Mouse (Mus musculus) thymus, adult 2 months (tissue): ENCODE measurements around the gene Dnajc2.

ENCODE experiments used
- CTCF ChIP-seq: fragments of 200-500 bp; IDR thresholded peaks from 2 replicates; pipeline ENCODE4 v1.5.1; 2012; ENCODE audit warnings: mild to moderate bottlenecking, control low read depth, low read length, moderate library complexity, borderline replicate concordance; ENCODE audit not compliant: control insufficient read depth, poor library complexity, insufficient read depth; ENCODE audit errors: extremely low read depth
- POLR2A ChIP-seq: fragments of 200-500 bp; IDR thresholded peaks from 2 replicates; pipeline ENCODE4 v1.6.1; 2012; ENCODE audit warnings: mild to moderate bottlenecking, low read length, control low read depth, moderate library complexity; ENCODE audit not compliant: control insufficient read depth, poor library complexity, insufficient read depth; ENCODE audit errors: extremely low read depth

DNA sequence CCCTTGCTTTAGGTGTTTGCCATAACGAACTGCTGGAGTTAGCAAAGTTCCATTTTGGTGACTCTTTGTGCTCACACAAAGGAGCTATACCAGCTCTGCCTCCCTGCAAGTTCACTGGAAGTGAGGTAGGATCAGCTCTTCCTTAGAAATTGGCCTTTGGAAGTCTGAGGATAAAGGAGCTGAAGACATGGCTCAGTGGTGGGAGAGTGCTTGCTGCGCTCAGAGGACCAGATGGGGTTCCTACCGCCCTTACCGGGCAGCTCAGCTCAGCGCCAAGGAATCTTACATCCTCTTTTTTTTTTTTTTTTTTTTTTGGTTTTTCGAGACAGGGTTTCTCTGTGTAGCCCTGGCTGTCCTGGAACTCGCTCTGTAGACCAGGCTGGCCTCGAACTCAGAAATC, 39.1 kb downstream of the Dnajc2 start:
- TF ChIP-seq CTCF, result no peak
- no peak for TF ChIP-seq POLR2A
